Mouse (Mus musculus): ENCODE results near the gene Nxf2. TPM values are rescaled to one million over a fixed set of nuclear protein-coding genes. Genes with fewer than 3 reads are reported as not detected.
A peak's percentile ranks its signal among the peaks of the same experiment; 100 is the strongest.

The Nxf2 gene
- total RNA-seq (2012; rRNA removed) (not detected in 2 replicates), total RNA-seq (2014; rRNA removed) (not detected in 2 replicates), polyA plus RNA-seq (2012; ENCODE audit: insufficient read length, low read depth) (not detected in 2 replicates)

DNA sequence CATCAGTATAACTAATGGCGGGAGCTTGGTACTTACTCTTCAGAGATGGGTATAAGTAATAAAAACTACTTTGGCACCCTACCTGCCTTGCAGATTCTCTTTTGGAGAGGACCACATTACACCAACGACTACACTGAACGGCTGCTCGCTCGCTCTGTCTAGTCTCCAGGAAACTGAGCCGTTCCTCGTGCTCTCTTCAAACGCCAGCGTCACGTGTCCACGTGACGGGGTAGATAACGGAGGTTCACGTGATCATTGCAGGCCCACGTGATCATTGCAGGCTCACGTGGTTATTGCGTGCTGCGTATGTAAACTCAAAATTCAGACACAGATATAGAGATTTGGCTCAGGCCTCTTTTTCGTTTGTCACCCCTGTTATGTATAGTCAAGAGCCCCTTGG, at the start of gene Nxf2:
Gene Nxf2 (minus strand): TSS at position 209 of the 400 bp plus-strand sequence.
- DNase-seq (ENCODE audit: extremely low read depth), result no peak
- TF ChIP-seq ZMIZ1 (IDR thresholded peaks at IDR 0.05; ENCODE audit: low read depth, low read length) (no peak), ZKSCAN1 (IDR thresholded peaks at IDR 0.05; ENCODE audit: borderline replicate concordance, low read depth, low read length) (no peak), SMC3 (IDR thresholded peaks at IDR 0.05; ENCODE audit: low read depth, low read length) (no peak), BHLHE40 (IDR thresholded peaks at IDR 0.05; ENCODE audit: low read depth, low read length) (no peak), MYC (IDR thresholded peaks at IDR 0.05; ENCODE audit: low read depth, low read length) (no peak)
- Histone ChIP-seq H3K27me3 (replicated peaks) (no peaks in the 10 kb centered on the region), H3K9ac (ENCODE audit: insufficient read depth, low read depth) (no peak within 1 kb of the TSS), H3K36me3 (replicated peaks in 1 of 2; ENCODE audit: control insufficient read depth in 1 of 2, insufficient read depth in 1 of 2, low read length in 1 of 2) (no peaks in the 10 kb centered on the region), H3K9me3 (replicated peaks; ENCODE audit: low read length) (no peaks in the 10 kb centered on the region), H3K4me1 (ENCODE audit: control insufficient read depth in 1 of 2, insufficient read depth in 2 of 2) (no peaks in the 10 kb centered on the region), H3K4me2 (ENCODE audit: insufficient read depth, low read depth, poor library complexity, severe bottlenecking) (no peak within 1 kb of the TSS), H3K4me3 (replicated peaks in 1 of 3; ENCODE audit: low read depth in 2 of 3, low read length in 2 of 3, poor library complexity in 1 of 3) (no peak within 1 kb of the TSS), H3K79me2 (replicated peaks; ENCODE audit: control insufficient read depth, extremely low read depth, insufficient read depth, poor library complexity, severe bottlenecking) (no peaks in the 10 kb centered on the region), H3K27ac (ENCODE audit: insufficient read depth, low read depth) (no peak within 1 kb of the TSS)
- in situ Hi-C loops (cut with MboI; ENCODE audit: low pct_ligation_motif_present, low pct_unique_long_range_greater_than_20kb, low sequenced_read_pairs), result no loop called here
- dilution Hi-C loops (cut with MboI; ENCODE audit: extremely low pct_ligation_motif_present, extremely low pct_unique_long_range_greater_than_20kb, low sequenced_read_pairs), result no loop called here

DNA sequence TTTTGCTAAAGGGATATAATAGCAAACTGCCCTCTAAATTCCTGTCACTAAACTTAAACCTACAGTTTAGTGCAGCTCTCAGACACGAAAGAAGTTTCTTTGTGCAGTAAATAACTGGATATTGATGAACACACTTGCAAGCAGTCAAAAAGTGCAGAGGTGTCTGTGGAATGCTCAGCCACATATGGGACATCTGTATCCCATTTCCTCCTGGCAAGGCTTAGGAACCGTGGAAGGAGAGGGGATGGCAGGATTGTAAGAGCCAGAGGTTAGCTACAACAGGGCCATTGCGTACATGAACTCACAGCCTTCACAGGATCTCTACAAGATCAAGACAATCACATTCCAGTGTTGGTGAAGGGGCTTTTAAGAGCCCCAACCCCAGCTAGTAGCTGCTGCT, 46.8 kb upstream of the Nxf2 start:
- Histone ChIP-seq H3K79me2 (replicated peaks; ENCODE audit: control insufficient read depth, extremely low read depth, insufficient read depth, poor library complexity, severe bottlenecking) (no peaks in the 10 kb centered on the region), H3K4me3 (replicated peaks in 1 of 3; ENCODE audit: low read depth in 2 of 3, low read length in 2 of 3, poor library complexity in 1 of 3) (no peak overlapping the region), H3K9me3 (replicated peaks; ENCODE audit: low read length) (no peaks in the 10 kb centered on the region), H3K9ac (ENCODE audit: insufficient read depth, low read depth) (no peak overlapping the region), H3K27me3 (replicated peaks) (no peaks in the 10 kb centered on the region), H3K4me1 (ENCODE audit: control insufficient read depth in 1 of 2, insufficient read depth in 2 of 2) (no peaks in the 10 kb centered on the region), H3K27ac (ENCODE audit: insufficient read depth, low read depth) (no peak overlapping the region), H3K36me3 (replicated peaks in 1 of 2; ENCODE audit: control insufficient read depth in 1 of 2, insufficient read depth in 1 of 2, low read length in 1 of 2) (no peaks in the 10 kb centered on the region), H3K4me2 (ENCODE audit: insufficient read depth, low read depth, poor library complexity, severe bottlenecking) (no peak overlapping the region)
- in situ Hi-C loops (cut with MboI; ENCODE audit: low pct_ligation_motif_present, low pct_unique_long_range_greater_than_20kb, low sequenced_read_pairs), result no loop called here
- dilution Hi-C loops (cut with MboI; ENCODE audit: extremely low pct_ligation_motif_present, extremely low pct_unique_long_range_greater_than_20kb, low sequenced_read_pairs), result no loop called here
- no peak for TF ChIP-seq ZKSCAN1 (IDR thresholded peaks at IDR 0.05; ENCODE audit: borderline replicate concordance, low read depth, low read length)
- no peak for TF ChIP-seq MAZ (IDR thresholded peaks at IDR 0.05; ENCODE audit: low read depth, low read length)
- TF ChIP-seq MYC (IDR thresholded peaks at IDR 0.05; ENCODE audit: low read depth, low read length), result no peak
- TF ChIP-seq NRF1 (IDR thresholded peaks at IDR 0.05; ENCODE audit: low read depth, low read length), result no peak
- TF ChIP-seq RCOR1 (conservative IDR thresholded peaks at IDR 0.05; ENCODE audit: low read depth, low read length), result no peak
- TF ChIP-seq ZNF384 (IDR thresholded peaks at IDR 0.05; ENCODE audit: low read depth, low read length), result no peak
- no peak for TF ChIP-seq KAT2A (IDR thresholded peaks at IDR 0.05; ENCODE audit: insufficient replicate concordance, low read length)
- TF ChIP-seq ETS1 (conservative IDR thresholded peaks at IDR 0.05; ENCODE audit: low read depth, low read length), result no peak
- no peak for DNase-seq (ENCODE audit: extremely low read depth)

DNA sequence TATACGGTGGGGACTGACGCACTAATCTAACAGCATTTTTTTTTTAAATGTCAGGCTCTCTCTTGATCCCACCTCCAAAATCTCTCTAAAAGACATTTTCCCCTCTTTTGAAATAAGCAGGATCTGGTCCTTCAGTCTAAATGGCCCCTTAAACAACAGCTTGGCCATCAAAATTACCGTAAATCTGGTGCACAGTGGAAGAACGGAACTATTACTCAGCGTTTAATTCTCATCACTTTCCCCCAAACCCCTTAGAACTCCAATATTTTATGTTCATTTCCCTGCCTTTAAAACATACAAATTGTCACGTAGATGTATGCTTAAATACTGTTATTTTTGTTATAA, 44.9 kb upstream of the Nxf2 start:
- Histone ChIP-seq H3K79me2 (replicated peaks; ENCODE audit: control insufficient read depth, extremely low read depth, insufficient read depth, poor library complexity, severe bottlenecking) (no peaks in the 10 kb centered on the region), H3K4me1 (ENCODE audit: control insufficient read depth in 1 of 2, insufficient read depth in 2 of 2) (peaks cover 0 to under 1% of the 10 kb centered on the region in 2 experiments; a peak in 1 of 4 replicates), H3K36me3 (replicated peaks in 1 of 2; ENCODE audit: control insufficient read depth in 1 of 2, insufficient read depth in 1 of 2, low read length in 1 of 2) (peaks cover 0 to 2% of the 10 kb centered on the region in 2 experiments), H3K4me2 (ENCODE audit: insufficient read depth, low read depth, poor library complexity, severe bottlenecking) (peak overlapping the region; percentile 50), H3K4me3 (replicated peaks in 1 of 3; ENCODE audit: low read depth in 2 of 3, low read length in 2 of 3, poor library complexity in 1 of 3) (peak overlapping the region; percentile 35 to 60 (median 49)), H3K27ac (ENCODE audit: insufficient read depth, low read depth) (no peak overlapping the region), H3K9me3 (replicated peaks; ENCODE audit: low read length) (no peaks in the 10 kb centered on the region), H3K9ac (ENCODE audit: insufficient read depth, low read depth) (peak overlapping the region; percentile 60), H3K27me3 (replicated peaks) (no peaks in the 10 kb centered on the region)
- in situ Hi-C loops (cut with MboI; ENCODE audit: low pct_ligation_motif_present, low pct_unique_long_range_greater_than_20kb, low sequenced_read_pairs), result no loop called here
- dilution Hi-C loops (cut with MboI; ENCODE audit: extremely low pct_ligation_motif_present, extremely low pct_unique_long_range_greater_than_20kb, low sequenced_read_pairs), result no loop called here
- DNase-seq (ENCODE audit: extremely low read depth), result no peak
- TF ChIP-seq USF1 (IDR thresholded peaks at IDR 0.05; ENCODE audit: low read depth, low read length) (no peak), TBP (conservative IDR thresholded peaks at IDR 0.05; ENCODE audit: low read depth, low read length) (no peak; the same call in 1 of the 2 replicates), IRF4 (IDR thresholded peaks at IDR 0.05; ENCODE audit: low read depth, low read length) (no peak), JUN (IDR thresholded peaks at IDR 0.05; ENCODE audit: insufficient read depth, low read depth, low read length) (no peak), NELFE (IDR thresholded peaks at IDR 0.05; ENCODE audit: low read depth, low read length) (no peak; the same call in 1 of the 2 replicates), BHLHE40 (IDR thresholded peaks at IDR 0.05; ENCODE audit: low read depth, low read length) (no peak), CHD2 (IDR thresholded peaks at IDR 0.05; ENCODE audit: low read length) (no peak), NRF1 (IDR thresholded peaks at IDR 0.05; ENCODE audit: low read depth, low read length) (no peak), ETS1 (conservative IDR thresholded peaks at IDR 0.05; ENCODE audit: low read depth, low read length) (no peak), MAX (IDR thresholded peaks at IDR 0.05; ENCODE audit: low read length) (no peak), UBTF (IDR thresholded peaks at IDR 0.05; ENCODE audit: low read depth, low read length) (no peak), RAD21 (IDR thresholded peaks at IDR 0.05; ENCODE audit: low read depth, low read length) (no peak), JUND (conservative IDR thresholded peaks at IDR 0.05; ENCODE audit: low read depth, low read length) (no peak), SIN3A (IDR thresholded peaks at IDR 0.05; ENCODE audit: low read length) (no peak), TCF12 (IDR thresholded peaks at IDR 0.05; ENCODE audit: low read depth, low read length) (no peak), ZKSCAN1 (IDR thresholded peaks at IDR 0.05; ENCODE audit: borderline replicate concordance, low read depth, low read length) (no peak)
